Mouse (Mus musculus) stomach, embryonic 14.5 days (tissue): ENCODE measurements around the gene Nav2. TPM values are rescaled to one million over a fixed set of nuclear protein-coding genes. Genes with fewer than 3 reads are reported as not detected.

ENCODE experiments used
- ATAC-seq: fragments of 200-750 bp; cut with Nextera tagmentation; 2 replicates; pipeline ENCODE4 v1.8.0; 2017; ENCODE audit warnings: low read depth, moderate TSS enrichment; ENCODE audit not compliant: insufficient number of reproducible peaks, insufficient read depth, low FRiP score
- H3K27ac ChIP-seq: fragments of 300-500 bp; sonication (generic); 2 replicates; pipeline ENCODE4 v1.5.1; 2014; ENCODE audit warnings: mild to moderate bottlenecking, low read length, moderate library complexity, mixed read lengths
- H3K27me3 ChIP-seq: fragments of 300-500 bp; sonication (generic); 2 replicates; pipeline ENCODE4 v1.6.1; 2014; ENCODE audit warnings: low read length, control low read depth, mixed read lengths; ENCODE audit not compliant: control insufficient read depth, insufficient read depth
- H3K36me3 ChIP-seq: fragments of 300-500 bp; sonication (generic); 2 replicates; pipeline ENCODE4 v1.6.1; 2014; ENCODE audit warnings: mild to moderate bottlenecking, control low read depth, low read length, moderate library complexity, mixed read lengths; ENCODE audit not compliant: control insufficient read depth, insufficient read depth
- H3K4me1 ChIP-seq: fragments of 300-500 bp; sonication (generic); 2 replicates; pipeline ENCODE4 v1.6.1; 2014; ENCODE audit warnings: low read length, control low read depth, mixed read lengths; ENCODE audit not compliant: control insufficient read depth, insufficient read depth
- H3K4me2 ChIP-seq: fragments of 300-500 bp; sonication (generic); replicated peaks from 2 replicates; pipeline ENCODE4 v1.6.1; 2014; ENCODE audit warnings: low read depth, low read length, control low read depth
- H3K4me3 ChIP-seq: fragments of 300-500 bp; sonication (generic); 2 replicates; pipeline ENCODE4 v1.5.1; 2014; ENCODE audit warnings: low read depth, low read length, control low read depth
- H3K9ac ChIP-seq: fragments of 300-500 bp; sonication (generic); replicated peaks from 2 replicates; pipeline ENCODE4 v1.6.1; 2014; ENCODE audit warnings: low read depth, mild to moderate bottlenecking, control low read depth, low read length, moderate library complexity, mixed read lengths
- H3K9me3 ChIP-seq: fragments of 300-500 bp; sonication (generic); 2 replicates; pipeline ENCODE4 v1.6.1; 2016; ENCODE audit warnings: low read depth, low read length, control low read depth; ENCODE audit not compliant: control insufficient read depth
- WGBS: fragments of 180-500 bp; shearing (Covaris S2); extraction: QIAGEN DNeasy Blood & Tissue Kit; methylation state at CpG from one replicate; pipeline ENCODE4 v1.1.7; 2014; 5-methylcytosine and 5-hydroxymethylcytosine counted together
- polyA plus RNA-seq: library from polyadenylated mRNA; unstranded; fragments of >200 nt; fragmentation: Nextera tagmentation; extraction: Ambion mirVana; gene quantifications from 2 replicates; pipeline ENCODE4 v1.2.1, GENCODE M21; 2014

Gene Nav2
- polyA plus RNA-seq, 1 experiment from 2014 or later, result 41.1 TPM

GRCm38 (mm10) chr7:49398020-49398516 lies 489.6 kb downstream of the Nav2 start:
- Histone ChIP-seq H3K4me1 (peaks cover 14% of the 10 kb centered on the region), H3K27me3 (no peaks in the 10 kb centered on the region), H3K9ac (no peak overlapping the region), H3K9me3 (no peaks in the 10 kb centered on the region), H3K27ac (no peak overlapping the region), H3K4me2 (no peak overlapping the region), H3K36me3 (no peaks in the 10 kb centered on the region), H3K4me3 (no peak overlapping the region)
- 62% methylated on average over 7 of the region's 7 CpGs for WGBS
- no peak for ATAC-seq

GRCm38 (mm10) chr7:49399314-49399713 lies 490.8 kb downstream of the Nav2 start:
- Histone ChIP-seq H3K4me2 (no peak overlapping the region), H3K27me3 (no peaks in the 10 kb centered on the region), H3K27ac (peak overlapping the region; percentile 28; the same call in 1 of the 2 replicates), H3K4me3 (no peak overlapping the region), H3K4me1 (peaks cover 14% of the 10 kb centered on the region), H3K36me3 (no peaks in the 10 kb centered on the region), H3K9me3 (no peaks in the 10 kb centered on the region), H3K9ac (no peak overlapping the region)
- ATAC-seq, result peak; percentile 62; the same call in 1 of the 2 replicates
- 33% methylated on average over 2 of the region's 2 CpGs for whole genome bisulfite sequencing

GRCm38 (mm10) chr7:49400463-49400862 lies 491.9 kb downstream of the Nav2 start:
- Histone ChIP-seq H3K27ac (no peak overlapping the region; the same call in 1 of the 2 replicates), H3K9ac (no peak overlapping the region), H3K36me3 (no peaks in the 10 kb centered on the region), H3K9me3 (no peaks in the 10 kb centered on the region), H3K4me2 (no peak overlapping the region), H3K4me1 (peaks cover 14% of the 10 kb centered on the region), H3K27me3 (no peaks in the 10 kb centered on the region), H3K4me3 (no peak overlapping the region)
- WGBS, result 70% methylated on average over 19 of the region's 19 CpGs
- ATAC-seq, result peak; percentile 63

GRCm38 (mm10) chr7:49402526-49402925 lies 494.0 kb downstream of the Nav2 start:
- H3K9me3 ChIP-seq, result no peaks in the 10 kb centered on the region
- no peaks in the 10 kb centered on the region for H3K27me3 ChIP-seq
- H3K9ac ChIP-seq, result no peak overlapping the region
- no peak overlapping the region for H3K4me3 ChIP-seq
- H3K27ac ChIP-seq, result no peak overlapping the region
- no peak overlapping the region for H3K4me2 ChIP-seq
- WGBS, result 87% methylated on average over 5 of the region's 5 CpGs
- 0 out of 2 replicates have a peak, but pooled peaks cover under 1% of the 10 kb centered on the region for H3K4me1 ChIP-seq
- no peak for ATAC-seq
- H3K36me3 ChIP-seq, result no peaks in the 10 kb centered on the region

GRCm38 (mm10) chr7:49407688-49408087 lies 499.2 kb downstream of the Nav2 start:
- no peak for ATAC-seq
- Histone ChIP-seq H3K9ac (no peak overlapping the region), H3K36me3 (no peaks in the 10 kb centered on the region; the same call in 1 of the 2 replicates), H3K4me1 (no peaks in the 10 kb centered on the region), H3K4me3 (no peak overlapping the region), H3K4me2 (no peak overlapping the region), H3K27ac (no peak overlapping the region), H3K27me3 (no peaks in the 10 kb centered on the region), H3K9me3 (no peaks in the 10 kb centered on the region)
- WGBS, result 91% methylated on average over 9 of the region's 9 CpGs

- 88% methylated on average over 7 of the region's 7 CpGs for WGBS
- Histone ChIP-seq H3K36me3 (no peaks in the 10 kb centered on the region; the same call in 1 of the 2 replicates), H3K27me3 (no peaks in the 10 kb centered on the region), H3K4me1 (no peaks in the 10 kb centered on the region), H3K4me3 (no peak overlapping the region), H3K9ac (no peak overlapping the region), H3K4me2 (no peak overlapping the region), H3K9me3 (no peaks in the 10 kb centered on the region), H3K27ac (no peak overlapping the region)
- no peak for ATAC-seq
These were observed 500.1 kb downstream of the Nav2 start for GRCm38 (mm10) chr7:49408625-49409024.

GRCm38 (mm10) chr7:49409265-49409664 lies 500.7 kb downstream of the Nav2 start:
- no peak for ATAC-seq
- Histone ChIP-seq H3K4me3 (no peak overlapping the region), H3K9ac (no peak overlapping the region), H3K4me1 (no peaks in the 10 kb centered on the region), H3K36me3 (no peaks in the 10 kb centered on the region; the same call in 1 of the 2 replicates), H3K27ac (no peak overlapping the region), H3K27me3 (no peaks in the 10 kb centered on the region), H3K4me2 (no peak overlapping the region), H3K9me3 (no peaks in the 10 kb centered on the region)
- 85% methylated on average over 3 of the region's 3 CpGs for WGBS

GRCm38 (mm10) chr7:49410188-49410587 lies 501.7 kb downstream of the Nav2 start:
- Histone ChIP-seq H3K4me3 (no peak overlapping the region), H3K27me3 (no peaks in the 10 kb centered on the region), H3K4me2 (no peak overlapping the region), H3K27ac (no peak overlapping the region), H3K9me3 (no peaks in the 10 kb centered on the region), H3K9ac (no peak overlapping the region), H3K36me3 (no peaks in the 10 kb centered on the region; the same call in 1 of the 2 replicates), H3K4me1 (no peaks in the 10 kb centered on the region)
- ATAC-seq, result no peak
- WGBS, result 87% methylated on average over 5 of the region's 5 CpGs

- Histone ChIP-seq H3K9me3 (no peaks in the 10 kb centered on the region), H3K27me3 (no peaks in the 10 kb centered on the region), H3K4me3 (no peak overlapping the region), H3K36me3 (no peaks in the 10 kb centered on the region; the same call in 1 of the 2 replicates), H3K4me1 (no peaks in the 10 kb centered on the region), H3K27ac (no peak overlapping the region), H3K9ac (no peak overlapping the region), H3K4me2 (no peak overlapping the region)
- WGBS, result 91% methylated on average over 4 of the region's 4 CpGs
- no peak for ATAC-seq
These were observed 502.4 kb downstream of the Nav2 start for GRCm38 (mm10) chr7:49410892-49411291.
